Mouse (Mus musculus): ENCODE data around the gene Rbm18. TPM values are rescaled to one million over a fixed set of nuclear protein-coding genes. Genes with fewer than 3 reads are reported as not detected.
"Not testable (repeated sequence)": the region's sequence is repeated elsewhere in the genome, so short reads cannot be mapped to it uniquely, and the experiment has no call there.

The Rbm18 gene
- 8.6 and 10.2 TPM in 2 replicates for polyA plus RNA-seq (2012; rRNA removed)

GRCm38 (mm10) chr2:36136300-36136941 lies at the start of gene Rbm18, which contains the start of gene Mrrf:
Rbm18 (minus strand) TSS chr2:36136773.
Mrrf (plus strand) TSS chr2:36136389.
- WGBS: 1% methylated on average over 50 of the region's 50 CpGs
- DNase-seq (ENCODE audit: low read depth, low spot score): peak; percentile 71

DNA sequence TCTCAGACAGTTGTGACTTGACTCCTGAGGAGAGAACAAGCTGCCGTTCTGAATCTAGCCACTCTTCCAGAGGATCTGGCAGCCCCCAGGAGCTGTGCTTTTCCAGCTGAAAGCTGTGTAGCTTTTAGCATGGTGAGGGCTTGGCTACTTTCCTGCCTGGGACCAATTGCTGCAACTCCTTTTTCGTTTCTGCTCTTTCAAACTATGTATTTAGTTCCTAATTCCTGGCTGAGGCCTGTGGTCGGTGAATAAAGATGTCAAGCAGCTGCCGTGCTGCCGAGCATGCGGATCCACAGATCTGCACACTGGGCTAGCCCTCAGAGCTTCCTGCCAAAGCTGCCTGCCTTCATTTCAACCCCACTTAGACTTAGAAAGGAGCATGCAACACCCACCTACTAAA lies 48.3 kb upstream of the Rbm18 start:
- 77% methylated on average over 6 of the region's 6 CpGs for WGBS

GRCm38 (mm10) chr2:36184192-36184591 lies 47.6 kb upstream of the Rbm18 start:
- 90% methylated on average over 2 of the region's 2 CpGs for WGBS
- DNase-seq (ENCODE audit: low read depth, low spot score): no peak

More for the DNA sequence above, 48.3 kb upstream of the Rbm18 start:
- DNase-seq (ENCODE audit: low read depth, low spot score): no peak

DNA sequence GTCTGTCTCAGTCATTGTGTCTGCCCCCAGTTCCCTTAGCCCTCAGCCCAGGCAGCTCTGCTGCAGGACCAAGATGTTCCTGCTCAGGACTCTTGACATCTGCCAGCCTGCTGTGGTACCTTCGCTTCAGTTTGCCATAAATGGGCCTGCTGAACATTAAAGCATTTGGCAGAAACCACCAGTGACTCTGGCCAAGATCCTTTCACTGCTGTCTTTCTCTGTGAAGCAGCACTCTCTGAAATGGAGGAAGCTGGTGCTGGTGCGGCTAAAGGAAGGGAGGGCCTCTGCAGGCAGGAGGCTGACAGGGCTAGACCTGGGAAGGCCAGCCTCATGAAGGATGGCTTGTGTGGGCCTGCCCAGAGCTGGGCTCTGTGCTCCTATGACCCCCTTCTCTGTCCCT lies 46.7 kb upstream of the Rbm18 start:
- WGBS: 82% methylated on average over 2 of the region's 2 CpGs
- no peak for DNase-seq (ENCODE audit: low read depth, low spot score)

GRCm38 (mm10) chr2:36181587-36182368 lies 45.2 kb upstream of the Rbm18 start:
- DNase-seq (ENCODE audit: low read depth, low spot score): not testable (repeated sequence)
- WGBS: 74% methylated on average over 4 of the region's 4 CpGs

DNA sequence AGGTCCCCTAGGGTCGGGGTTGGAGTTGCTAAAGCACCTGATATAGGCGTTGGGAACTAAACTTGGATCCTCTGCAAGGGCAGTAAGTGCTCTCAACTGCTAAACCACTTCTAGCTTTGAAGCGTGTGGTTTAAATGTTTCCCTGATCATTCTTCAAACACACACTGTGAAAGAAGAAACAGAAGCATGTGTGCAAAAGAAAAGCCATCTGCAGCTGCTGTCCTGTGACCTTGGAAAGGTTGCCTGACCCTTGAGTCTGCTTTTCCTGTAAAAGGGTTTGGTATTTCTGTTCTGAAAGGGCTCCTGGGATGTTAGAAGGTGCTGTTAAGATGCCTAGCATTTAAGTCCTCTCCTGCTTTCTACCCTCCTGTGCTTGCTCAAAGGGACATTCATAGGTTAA lies 42.9 kb upstream of the Rbm18 start:
- no peak for DNase-seq (ENCODE audit: low read depth, low spot score)
- 72% methylated on average over 3 of the region's 3 CpGs for WGBS

- DNase-seq (ENCODE audit: low read depth, low spot score): no peak
- 88% methylated on average over 3 of the region's 3 CpGs for WGBS
Observed at GRCm38 (mm10) chr2:36172574-36172973, 36.0 kb upstream of the Rbm18 start.

- no peak for DNase-seq (ENCODE audit: low read depth, low spot score)
Observed at GRCm38 (mm10) chr2:36172136-36172535, 35.6 kb upstream of the Rbm18 start.

GRCm38 (mm10) chr2:36169176-36169575 lies 32.6 kb upstream of the Rbm18 start:
- 80% methylated on average over 4 of the region's 4 CpGs for WGBS
- no peak for DNase-seq (ENCODE audit: low read depth, low spot score)

More at GRCm38 (mm10) chr2:36172136-36172535, 35.6 kb upstream of the Rbm18 start:
- WGBS: 68% methylated on average over 4 of the region's 4 CpGs

GRCm38 (mm10) chr2:36167990-36168618 lies 31.5 kb upstream of the Rbm18 start:
- no peak for DNase-seq (ENCODE audit: low read depth, low spot score)
- WGBS: 67% methylated on average over 1 of the region's 1 CpGs

DNA sequence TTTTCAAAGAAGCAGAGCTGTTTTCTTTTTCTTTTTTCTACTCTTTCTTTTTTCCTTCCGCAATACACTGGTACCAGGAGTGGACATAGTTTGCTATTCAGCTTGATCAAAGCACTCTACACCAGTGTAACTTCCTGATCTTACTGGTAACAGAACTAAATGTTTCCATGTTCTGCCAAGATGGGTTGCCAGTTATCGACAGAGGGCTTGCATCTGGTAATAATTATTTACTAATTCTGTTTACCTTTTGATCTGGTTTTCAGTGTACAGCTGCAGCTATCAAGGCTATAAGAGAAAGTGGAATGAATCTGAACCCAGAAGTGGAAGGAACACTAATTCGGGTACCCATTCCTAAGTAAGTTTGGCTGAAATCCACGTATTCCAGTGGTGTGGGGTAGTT lies 22.8 kb upstream of the Rbm18 start:
- 84% methylated on average over 4 of the region's 4 CpGs for WGBS
- DNase-seq (ENCODE audit: low read depth, low spot score): no peak

- no peak for DNase-seq (ENCODE audit: low read depth, low spot score)
- 97% methylated on average over 1 of the region's 1 CpGs for WGBS
Observed at GRCm38 (mm10) chr2:36157461-36157860, 20.9 kb upstream of the Rbm18 start.

- 96% methylated on average over 4 of the region's 4 CpGs for WGBS
- DNase-seq (ENCODE audit: low read depth, low spot score): not testable (repeated sequence)
Observed at GRCm38 (mm10) chr2:36152401-36152800, 15.8 kb upstream of the Rbm18 start.

- no peak for DNase-seq (ENCODE audit: low read depth, low spot score)
- 86% methylated on average over 7 of the region's 7 CpGs for WGBS
Observed at GRCm38 (mm10) chr2:36148876-36149365, 12.3 kb upstream of the Rbm18 start.

DNA sequence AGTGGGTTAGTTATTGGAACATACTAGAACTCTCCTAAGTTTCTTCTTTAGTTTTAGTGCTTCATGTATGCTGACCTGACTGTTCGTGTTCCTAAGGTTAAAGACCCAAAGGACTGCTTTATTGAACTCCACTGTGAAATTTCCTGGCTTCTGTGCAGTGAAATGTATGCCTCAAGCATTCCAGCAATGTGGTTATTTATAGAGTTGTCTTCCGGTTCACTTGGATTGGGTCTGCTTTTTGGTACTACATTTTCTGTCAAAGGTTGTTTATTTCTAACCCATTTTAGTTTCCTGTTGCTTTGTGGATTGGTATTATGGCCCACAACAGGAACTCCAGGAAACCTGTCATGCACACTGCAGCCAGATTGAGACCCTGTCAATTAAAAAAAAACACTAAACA lies 2.5 kb upstream of the Rbm18 start:
- DNase-seq (ENCODE audit: low read depth, low spot score): no peak
- 60% methylated on average over 2 of the region's 2 CpGs for WGBS

- DNase-seq (ENCODE audit: low read depth, low spot score): peak; percentile 10
- under 1% methylated on average over 4 of the region's 4 CpGs for WGBS
Observed at GRCm38 (mm10) chr2:36135887-36136286, 686 bp downstream of the Rbm18 start.

DNA sequence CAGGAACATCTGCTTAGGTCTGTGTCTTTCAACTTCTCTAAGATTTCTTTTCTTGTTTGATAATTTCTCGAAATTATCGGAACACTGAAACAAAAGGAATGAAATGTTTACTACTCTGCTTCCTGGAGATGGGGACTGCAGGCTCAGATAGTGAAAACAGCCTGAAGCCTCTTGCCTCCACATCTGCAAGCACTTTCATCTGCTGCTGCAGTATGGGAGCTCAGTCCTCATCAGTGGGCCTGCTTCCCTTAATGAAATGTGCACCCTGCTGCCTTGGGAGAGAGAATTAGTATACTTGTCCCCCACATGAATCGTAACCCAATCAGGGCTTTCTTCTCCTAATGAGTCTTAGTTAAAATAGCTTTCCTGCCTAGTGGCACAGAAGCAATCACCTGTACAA lies 7.5 kb downstream of the Rbm18 start:
- WGBS: 88% methylated on average over 3 of the region's 3 CpGs
- no peak for DNase-seq (ENCODE audit: low read depth, low spot score)

GRCm38 (mm10) chr2:36127973-36128372 lies 8.6 kb downstream of the Rbm18 start:
- DNase-seq (ENCODE audit: low read depth, low spot score): no peak
- WGBS: 51% methylated on average over 4 of the region's 4 CpGs

GRCm38 (mm10) chr2:36126795-36127429 lies 9.7 kb downstream of the Rbm18 start:
- no peak for DNase-seq (ENCODE audit: low read depth, low spot score)
- 86% methylated on average over 9 of the region's 9 CpGs for WGBS

GRCm38 (mm10) chr2:36112632-36113031 lies 23.9 kb downstream of the Rbm18 start:
- 68% methylated on average over 3 of the region's 3 CpGs for WGBS
- DNase-seq (ENCODE audit: low read depth, low spot score): no peak
